Mouse (Mus musculus) c-Kit-positive CD71-positive TER-119-negative erythroid progenitor cells, embryonic 14.5 days (primary cell): Measurements from ENCODE around the gene Psmd11.

Source experiments
- DNase-seq: peaks from one replicate; pipeline ENCODE4 v3.0.0-alpha.2; 2013; ENCODE audit warnings: low read depth

Gene Psmd11

GRCm38 (mm10) chr11:80505581-80505980 is 77.2 kb downstream of the Psmd11 start:
- no peak for DNase-seq

- DNase-seq: no peak
Measured at GRCm38 (mm10) chr11:80506483-80506882, 78.1 kb downstream of the Psmd11 start.

GRCm38 (mm10) chr11:80507791-80508190 is 79.4 kb downstream of the Psmd11 start:
- DNase-seq: no peak

- no peak for DNase-seq
Measured at GRCm38 (mm10) chr11:80508361-80509175, 80.2 kb downstream of the Psmd11 start.

- no peak for DNase-seq
Measured at GRCm38 (mm10) chr11:80509176-80509506, 80.7 kb downstream of the Psmd11 start.

- no peak for DNase-seq
Measured at GRCm38 (mm10) chr11:80510124-80510523, 81.7 kb downstream of the Psmd11 start.

- DNase-seq: no peak
Measured at GRCm38 (mm10) chr11:80512313-80513056, 84.1 kb downstream of the Psmd11 start.

- no peak for DNase-seq
Measured at GRCm38 (mm10) chr11:80513796-80514195, 85.4 kb downstream of the Psmd11 start.

- DNase-seq: no peak
Measured at GRCm38 (mm10) chr11:80515346-80515745, 86.9 kb downstream of the Psmd11 start.

- no peak for DNase-seq
Measured at GRCm38 (mm10) chr11:80515895-80516294, 87.5 kb downstream of the Psmd11 start.

- no peak for DNase-seq
Measured at GRCm38 (mm10) chr11:80518421-80519367, 90.3 kb downstream of the Psmd11 start.

- DNase-seq: no peak
Measured at GRCm38 (mm10) chr11:80521148-80521547, 92.7 kb downstream of the Psmd11 start.
